Mouse (Mus musculus): ENCODE data around the gene Pgap1.

- no peak for TF ChIP-seq CTCF (IDR thresholded peaks at IDR 0.05; ENCODE audit: borderline replicate concordance, control insufficient read depth, extremely low read depth, insufficient read depth, low read length, poor library complexity)
- TF ChIP-seq POLR2A (IDR thresholded peaks at IDR 0.05; ENCODE audit: control insufficient read depth, extremely low read depth, insufficient read depth, low read length, poor library complexity) = no peak
These were observed 29.6 kb upstream of the Pgap1 start for GRCm38 (mm10) chr1:54587076-54587475.

Measured in thymus, adult 2 months (tissue).